Mouse (Mus musculus): Measurements from ENCODE around the gene Gm49383.

Gene Gm49383

DNA sequence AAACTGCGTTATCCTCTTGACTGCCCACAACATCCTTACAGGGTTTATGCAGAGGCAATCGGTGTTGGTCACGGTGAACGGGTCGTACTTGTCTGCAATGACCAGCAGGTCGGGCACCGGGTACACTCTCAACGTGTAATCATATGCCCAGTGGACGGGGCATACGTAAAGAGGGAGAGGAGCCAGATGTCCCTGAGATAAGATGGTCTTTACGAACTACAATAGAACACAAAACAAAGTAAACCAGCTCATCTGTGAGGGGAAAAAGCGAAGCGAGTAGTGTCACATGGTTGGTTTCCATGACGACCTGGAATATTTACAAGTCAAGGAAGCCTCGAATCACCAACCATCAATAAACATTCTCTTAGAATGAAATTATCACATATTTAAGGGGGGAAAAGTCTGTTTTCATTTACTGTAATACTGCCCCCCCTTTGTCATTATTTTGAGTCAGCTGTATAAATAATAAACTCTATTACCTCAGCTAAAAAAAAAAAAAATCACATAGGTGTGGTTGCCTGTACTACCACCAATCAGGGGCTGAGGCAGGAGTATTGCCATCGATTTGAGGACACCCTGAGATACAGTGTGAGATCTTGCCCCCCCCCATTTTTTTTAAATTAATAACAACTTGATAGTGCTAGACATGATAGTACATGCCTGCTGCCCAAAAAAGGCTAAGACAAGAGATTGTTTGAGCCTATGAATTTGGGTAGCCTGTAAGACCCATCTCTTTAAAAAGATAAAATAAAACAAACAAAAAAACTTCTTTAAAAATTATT, 7.3 kb upstream of the Gm49383 start, which contains the start of gene Gm49384:
Gene Gm49384 (minus strand): TSS at position 216 of the 782 bp plus-strand sequence.
- DNase-seq (ENCODE audit: low read depth, low spot score), result peak; percentile 43

DNA sequence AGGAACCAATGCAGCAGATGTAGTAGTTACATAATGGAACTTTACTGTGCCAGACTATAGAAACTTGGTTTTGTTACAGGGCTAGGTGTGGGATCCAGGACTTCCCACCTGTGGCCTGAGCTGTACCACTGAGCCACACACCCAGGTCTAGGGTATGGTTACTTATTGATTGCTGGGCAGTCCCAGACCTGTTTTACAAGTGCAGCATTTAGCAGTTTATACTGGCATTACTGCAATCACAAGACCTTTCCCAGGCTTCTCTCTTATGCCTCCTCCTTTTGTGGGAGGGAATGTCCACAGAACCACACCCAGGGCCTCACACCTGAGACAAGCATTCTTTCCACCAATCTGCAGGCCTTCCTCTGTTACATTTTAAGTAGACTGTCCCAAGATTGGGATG, 2.1 kb upstream of the Gm49383 start:
- no peak for DNase-seq (ENCODE audit: low read depth, low spot score)

DNA sequence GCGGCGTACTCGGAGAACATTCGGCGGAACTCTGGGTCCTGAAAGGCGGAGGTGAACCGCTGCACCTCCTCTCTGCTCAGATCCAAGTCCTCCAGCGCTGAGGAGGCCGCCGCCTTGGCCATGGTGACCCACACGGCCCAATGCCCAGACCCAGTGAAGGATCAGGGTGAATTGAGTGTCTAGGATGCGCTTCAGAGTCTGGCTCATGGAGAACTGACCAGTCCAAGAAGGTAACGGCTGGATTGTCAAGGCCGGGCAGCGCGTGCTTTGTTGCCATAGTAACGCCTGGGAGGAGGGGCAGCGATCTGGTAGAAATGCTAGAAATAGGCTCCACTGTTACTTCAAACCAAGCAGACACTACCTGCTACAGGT, 1.2 kb upstream of the Gm49383 start, which contains the start of gene Dnaaf2:
Gene Dnaaf2 (minus strand): TSS at position 266 of the 372 bp plus-strand sequence.
- DNase-seq (ENCODE audit: low read depth, low spot score), result no peak

DNA sequence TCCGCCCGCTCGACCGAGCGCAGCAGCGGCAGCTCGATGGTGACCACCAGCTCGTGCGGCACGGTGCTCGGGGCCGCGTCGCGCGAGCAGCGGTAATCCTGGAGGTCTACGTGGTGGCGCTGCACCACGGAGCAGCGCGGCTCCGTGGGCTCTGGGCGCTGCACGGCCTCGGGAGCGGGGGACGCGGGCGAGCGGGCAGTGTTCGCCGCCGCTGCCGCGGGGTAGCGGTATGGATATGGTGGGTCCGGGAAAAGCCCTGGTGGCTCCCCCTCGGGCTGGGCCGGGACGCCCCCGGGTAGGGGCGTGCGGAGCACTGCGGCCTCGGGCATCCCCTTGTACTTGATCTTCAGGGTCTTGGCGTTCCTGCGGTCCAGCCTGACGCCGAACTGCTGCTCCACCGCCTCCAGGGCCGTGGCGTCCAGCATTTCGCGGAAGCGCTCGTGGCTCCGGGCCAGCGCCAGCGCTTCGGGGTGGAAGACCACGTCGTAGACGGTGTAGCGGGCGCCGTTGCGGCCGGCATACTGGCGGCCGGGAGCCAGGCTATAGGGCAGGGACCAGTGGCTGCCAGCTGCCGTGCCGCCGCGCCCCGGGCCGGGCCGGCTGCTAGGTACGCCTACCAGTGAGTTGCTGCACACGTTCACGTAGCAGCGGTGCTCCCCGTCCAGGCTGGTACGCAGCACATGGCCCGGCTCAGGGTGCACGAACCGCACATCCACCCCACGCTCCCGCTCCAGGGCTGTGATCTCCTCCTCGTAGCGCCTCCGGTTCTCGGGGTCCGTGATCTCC, 667 bp upstream of the Gm49383 start:
- DNase-seq (ENCODE audit: low read depth, low spot score), result peak; percentile 79

DNA sequence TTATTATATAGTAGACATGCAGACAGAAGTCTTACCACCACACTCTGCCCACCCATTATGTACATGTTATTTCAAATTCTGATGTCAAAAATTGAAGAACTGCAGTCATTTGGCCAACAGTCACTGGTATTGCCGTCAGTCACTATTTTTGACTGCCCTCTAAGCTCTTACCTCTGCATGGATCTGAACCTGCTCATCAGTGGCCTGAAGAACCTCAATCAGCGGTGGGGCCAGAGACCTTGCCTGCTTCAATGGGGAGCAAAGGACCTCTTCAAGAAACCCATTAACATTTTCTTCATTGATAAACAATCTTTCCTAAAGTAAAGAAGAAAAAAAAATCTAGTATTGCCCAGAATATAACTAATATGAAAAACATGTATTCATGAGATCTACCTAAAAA, 4.3 kb downstream of the Gm49383 start:
- DNase-seq (ENCODE audit: low read depth, low spot score), result no peak

DNA sequence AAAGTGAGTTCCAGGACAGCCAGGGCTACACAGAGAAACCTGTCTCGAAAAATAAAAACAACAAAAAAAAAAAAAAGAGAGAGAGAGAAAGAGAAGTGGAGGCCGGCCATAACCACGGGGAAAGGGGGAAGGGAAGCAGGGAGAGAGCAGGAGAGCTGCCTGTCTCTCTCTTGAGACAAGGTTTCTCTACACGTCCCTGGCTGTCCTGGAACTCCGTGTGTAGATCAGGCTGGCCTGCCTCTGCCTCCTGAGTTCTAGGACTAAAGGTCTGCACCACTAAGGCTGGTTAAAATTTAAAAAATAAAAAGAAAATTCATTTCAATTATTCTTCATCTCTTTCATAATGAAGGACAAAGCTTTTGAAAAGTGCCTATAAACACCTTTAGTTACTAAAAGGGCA, 5.5 kb downstream of the Gm49383 start:
- no peak for DNase-seq (ENCODE audit: low read depth, low spot score)

DNA sequence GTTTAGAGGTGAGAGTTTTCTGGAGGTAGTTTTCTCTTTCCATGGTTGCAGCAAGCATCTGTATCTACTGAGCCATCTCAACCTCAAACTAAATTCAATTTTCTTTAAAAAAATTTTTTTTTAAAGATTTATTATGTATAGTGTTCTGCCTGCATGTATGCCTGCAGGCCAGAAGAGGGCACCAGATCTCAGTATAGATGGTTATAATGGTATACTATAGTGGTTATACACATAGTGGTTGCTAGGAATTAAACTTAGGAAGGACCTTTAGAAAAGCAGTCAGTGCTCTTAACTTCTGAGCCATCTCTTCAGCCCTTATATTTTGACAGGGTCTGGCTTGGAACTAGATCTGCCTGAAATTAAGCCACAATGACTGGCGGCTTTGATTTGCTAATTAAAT, 6.4 kb downstream of the Gm49383 start:
- DNase-seq (ENCODE audit: low read depth, low spot score), result peak; percentile 47

DNA sequence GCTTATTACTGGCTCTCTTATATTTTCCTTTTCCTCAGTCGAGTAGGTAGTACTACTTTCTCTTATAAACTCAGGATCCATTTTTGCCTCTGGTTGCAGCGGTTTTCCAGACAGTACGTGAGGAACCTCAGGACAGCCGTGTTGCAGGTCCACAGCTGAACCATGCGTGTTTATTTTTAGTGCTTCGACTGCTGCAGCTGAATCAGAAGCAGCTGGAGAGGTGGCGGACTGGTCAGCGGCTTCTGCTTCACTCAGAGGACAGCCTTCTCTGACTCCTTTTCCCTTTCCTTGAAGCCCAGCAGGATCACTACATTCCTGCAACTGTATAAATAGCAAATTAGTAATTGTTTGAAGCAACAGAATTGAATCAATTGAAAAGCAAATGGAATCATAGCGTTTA, 6.8 kb downstream of the Gm49383 start:
- DNase-seq (ENCODE audit: low read depth, low spot score), result no peak

DNA sequence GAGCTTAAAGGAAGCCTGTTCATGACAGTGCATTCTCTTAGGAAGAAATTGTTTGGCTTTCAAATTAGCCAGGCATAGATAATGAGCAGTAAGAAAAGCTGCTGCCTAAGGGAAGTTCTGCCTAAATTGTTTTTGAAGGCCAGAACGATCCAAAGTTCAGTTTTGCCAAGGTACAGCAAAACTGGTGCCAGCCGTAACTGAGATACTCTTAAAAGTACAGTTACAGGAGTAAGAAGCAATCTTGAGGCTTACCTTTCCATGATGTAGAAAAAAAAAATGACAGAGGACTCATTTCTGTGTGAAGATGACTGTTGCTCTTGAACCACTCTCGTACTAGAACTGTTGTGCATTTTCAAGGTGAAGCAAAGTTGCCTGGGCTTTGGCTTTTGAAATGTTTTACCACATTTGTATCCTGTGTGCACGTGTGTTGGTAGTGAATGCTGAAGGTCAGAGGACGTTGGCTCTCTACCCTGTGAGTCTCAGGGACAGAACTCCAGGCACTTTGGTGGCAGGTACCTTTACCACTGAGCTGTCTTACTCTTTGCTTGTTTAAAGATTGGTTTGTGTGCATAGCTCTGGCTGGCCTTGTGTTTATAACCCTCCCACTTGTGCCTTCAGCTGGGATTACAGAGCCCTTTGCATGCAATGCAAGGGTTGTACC, 10.0 kb downstream of the Gm49383 start:
- DNase-seq (ENCODE audit: low read depth, low spot score), result no peak

DNA sequence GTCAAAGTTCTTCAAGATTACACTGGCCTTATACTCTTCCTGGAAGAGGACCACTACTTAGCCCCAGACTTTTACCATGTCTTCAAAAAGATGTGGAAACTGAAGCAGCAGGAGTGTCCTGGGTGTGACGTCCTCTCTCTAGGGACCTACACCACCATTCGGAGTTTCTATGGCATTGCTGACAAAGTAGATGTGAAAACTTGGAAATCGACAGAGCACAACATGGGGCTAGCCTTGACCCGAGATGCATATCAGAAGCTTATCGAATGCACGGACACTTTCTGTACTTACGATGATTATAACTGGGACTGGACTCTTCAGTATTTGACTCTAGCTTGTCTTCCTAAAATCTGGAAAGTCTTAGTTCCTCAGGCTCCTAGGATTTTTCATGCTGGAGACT, 11.5 kb downstream of the Gm49383 start:
- DNase-seq (ENCODE audit: low read depth, low spot score), result no peak

DNA sequence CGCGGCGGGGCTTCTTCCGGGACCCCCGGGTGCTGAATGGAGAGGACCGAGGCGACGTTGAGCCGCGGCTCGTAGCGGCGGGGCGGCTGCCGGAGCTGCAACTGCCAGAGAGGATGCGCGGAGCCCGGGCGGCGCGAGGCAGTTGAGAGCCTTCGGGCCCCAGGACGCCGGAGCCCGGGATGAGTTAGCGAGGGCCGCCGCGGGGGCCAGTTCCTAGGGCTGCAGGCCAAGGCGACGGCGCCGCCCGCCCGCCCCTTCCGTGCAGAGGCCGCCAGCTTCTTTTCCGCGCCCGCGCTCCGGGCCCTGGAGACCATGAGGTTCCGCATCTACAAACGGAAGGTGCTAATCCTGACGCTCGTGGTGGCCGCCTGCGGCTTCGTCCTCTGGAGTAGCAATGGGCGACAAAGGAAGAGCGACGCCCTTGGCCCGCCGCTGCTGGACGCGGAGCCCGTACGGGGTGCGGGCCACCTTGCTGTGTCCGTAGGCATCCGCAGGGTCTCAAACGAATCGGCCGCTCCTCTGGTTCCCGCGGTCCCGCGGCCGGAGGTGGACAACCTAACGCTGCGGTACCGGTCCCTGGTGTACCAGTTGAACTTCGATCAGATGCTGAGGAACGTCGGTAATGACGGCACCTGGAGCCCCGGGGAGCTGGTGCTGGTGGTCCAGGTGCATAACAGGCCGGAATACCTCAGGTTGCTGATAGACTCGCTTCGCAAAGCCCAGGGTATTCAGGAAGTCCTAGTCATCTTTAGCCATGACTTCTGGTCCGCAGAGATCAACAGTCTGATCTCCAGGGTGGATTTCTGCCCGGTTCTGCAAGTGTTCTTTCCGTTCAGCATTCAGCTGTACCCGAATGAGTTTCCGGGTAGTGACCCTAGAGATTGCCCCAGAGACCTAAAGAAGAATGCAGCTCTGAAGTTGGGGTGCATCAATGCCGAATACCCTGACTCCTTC, 12.3 kb downstream of the Gm49383 start:
- no peak for DNase-seq (ENCODE audit: low read depth, low spot score)

DNA sequence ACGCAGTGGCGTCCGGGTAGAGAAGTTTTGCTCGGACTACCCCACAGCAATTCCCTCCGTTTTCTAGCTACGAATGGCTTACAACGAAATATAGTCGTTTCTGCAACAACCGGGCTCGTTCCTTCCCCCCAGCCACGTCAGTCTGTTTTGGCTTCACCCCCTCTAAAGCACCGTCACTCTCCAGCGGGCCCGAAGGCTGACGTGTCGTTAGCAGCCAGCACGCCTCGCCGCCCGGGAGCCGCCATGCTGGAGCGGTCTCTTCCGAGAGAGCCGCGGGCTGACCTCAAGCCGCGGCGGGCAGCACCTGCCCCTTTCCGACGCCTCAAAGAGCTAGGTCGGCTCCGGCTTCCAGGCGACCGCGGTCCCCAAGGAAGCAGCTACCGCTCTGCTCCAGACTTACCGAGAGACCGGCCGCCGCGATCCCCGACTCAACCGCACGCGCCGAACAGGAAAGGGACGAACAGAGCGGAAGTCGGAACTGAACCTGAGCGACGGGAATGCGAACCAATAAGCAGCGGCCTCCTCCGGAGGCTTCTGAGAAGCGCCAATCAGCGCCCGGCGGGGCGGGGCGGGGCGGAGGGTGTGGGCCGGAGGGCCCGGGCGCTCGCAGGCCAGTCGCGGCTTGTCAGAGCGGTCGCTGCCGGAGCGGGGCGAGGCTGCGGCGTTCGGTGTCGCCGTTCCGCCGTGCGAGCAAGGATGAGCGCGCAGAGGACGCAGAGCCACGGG, 13.2 kb downstream of the Gm49383 start, which contains the start of the genes Rpl36al and Mgat2:
Gene Rpl36al (minus strand): TSS at position 501 of the 726 bp plus-strand sequence.
Gene Mgat2 (plus strand): TSS at position 575 of the 726 bp plus-strand sequence.
- DNase-seq (ENCODE audit: low read depth, low spot score), result peak; percentile 98

DNA sequence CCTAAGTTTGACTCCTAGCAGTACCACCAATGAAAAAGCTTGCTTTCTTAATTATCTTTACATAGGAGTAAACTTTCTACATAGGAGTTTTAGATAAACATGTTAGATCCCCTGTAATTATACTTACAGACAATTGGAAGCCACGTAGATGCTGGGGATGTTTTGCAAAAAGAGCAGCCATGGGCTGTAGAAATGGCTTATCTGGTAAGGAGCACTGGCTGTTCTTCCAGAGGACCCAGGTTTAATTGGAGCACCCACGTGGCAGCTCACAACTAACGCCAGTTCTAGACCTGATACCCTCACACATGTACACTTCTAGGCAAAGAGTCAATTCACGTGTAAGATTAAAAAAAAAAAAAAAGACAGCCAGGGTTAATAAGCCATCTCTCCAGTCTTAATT, 15.1 kb downstream of the Gm49383 start:
- DNase-seq (ENCODE audit: low read depth, low spot score), result no peak

DNA sequence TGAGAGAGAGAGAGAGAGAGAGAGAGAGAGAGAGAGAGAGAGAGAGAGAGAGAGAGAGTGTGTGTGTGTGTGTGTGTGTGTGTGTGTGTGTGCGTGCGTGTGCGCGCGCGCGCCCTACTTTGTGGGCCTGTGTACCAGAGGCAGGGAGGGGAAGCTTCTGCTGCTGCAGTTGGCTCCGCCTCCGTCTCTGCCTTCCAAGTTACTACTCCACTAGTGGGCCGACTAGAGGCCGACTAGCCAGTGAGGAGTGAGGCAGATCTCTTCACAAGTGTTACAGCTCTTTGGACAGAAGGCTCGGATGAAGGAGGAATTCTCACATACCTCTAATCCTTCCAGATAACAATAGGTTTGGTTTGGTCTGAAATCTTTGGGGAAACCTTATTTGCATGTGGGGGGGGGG, 17.5 kb downstream of the Gm49383 start:
- no peak for DNase-seq (ENCODE audit: low read depth, low spot score)

DNA sequence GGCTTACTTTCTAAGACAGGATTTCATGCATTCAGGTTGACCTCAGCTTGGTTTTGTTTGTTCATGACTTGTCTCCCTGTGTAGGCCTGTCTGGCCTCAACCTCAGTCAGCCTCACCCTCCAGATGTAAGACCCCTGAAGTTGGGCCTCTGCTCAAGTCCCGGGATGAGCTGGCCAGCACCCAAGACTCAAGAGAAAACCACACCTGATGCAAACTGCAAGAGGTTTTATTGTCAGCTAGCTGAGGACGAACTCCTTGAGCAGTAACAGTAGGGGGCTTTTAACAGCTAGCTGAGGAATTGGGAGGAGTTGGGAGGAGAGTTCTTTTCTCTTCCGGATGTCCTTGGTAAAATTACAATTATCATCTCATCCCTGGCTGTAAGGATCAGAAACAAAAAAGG, 19.4 kb downstream of the Gm49383 start:
- DNase-seq (ENCODE audit: low read depth, low spot score), result no peak

DNA sequence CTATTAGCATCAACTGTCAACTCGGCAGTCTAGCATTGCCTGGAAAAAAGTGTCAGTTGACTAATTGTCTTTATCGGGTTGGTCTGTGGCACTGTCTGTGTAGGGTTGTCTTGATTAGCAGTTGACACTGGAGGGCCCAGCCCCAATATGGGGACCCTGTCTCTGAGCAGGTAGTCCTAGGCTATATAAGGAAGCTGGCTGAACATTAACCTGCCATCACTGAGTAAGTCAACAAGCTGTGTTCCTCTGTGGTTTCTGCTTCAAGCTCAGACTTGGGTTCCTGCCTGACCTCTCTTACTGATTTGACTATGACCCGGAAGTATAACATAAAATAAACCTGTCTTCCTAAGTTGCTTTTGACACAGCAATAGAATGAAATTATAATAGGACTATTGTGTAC, 20.9 kb downstream of the Gm49383 start:
- no peak for DNase-seq (ENCODE audit: low read depth, low spot score)

DNA sequence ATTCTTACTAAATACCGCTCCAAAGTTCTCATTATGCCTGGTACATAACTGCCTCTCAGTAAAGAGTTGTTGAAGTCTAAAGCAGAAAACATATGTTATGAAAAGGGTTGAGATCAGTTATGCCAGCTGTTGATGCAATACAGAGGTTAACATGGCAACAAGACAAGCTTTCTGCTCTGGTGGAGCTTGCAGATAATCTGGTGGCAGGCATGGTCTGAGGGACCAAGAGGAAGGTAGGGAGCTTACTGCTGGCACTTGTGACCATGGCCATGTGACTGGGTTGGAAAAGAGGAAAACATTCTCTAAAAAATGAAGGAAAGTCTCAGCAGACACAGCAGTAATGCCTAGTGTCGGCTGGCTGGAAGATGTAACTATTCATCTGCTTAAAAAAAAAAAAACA, 25.6 kb downstream of the Gm49383 start:
- DNase-seq (ENCODE audit: low read depth, low spot score), result no peak

DNA sequence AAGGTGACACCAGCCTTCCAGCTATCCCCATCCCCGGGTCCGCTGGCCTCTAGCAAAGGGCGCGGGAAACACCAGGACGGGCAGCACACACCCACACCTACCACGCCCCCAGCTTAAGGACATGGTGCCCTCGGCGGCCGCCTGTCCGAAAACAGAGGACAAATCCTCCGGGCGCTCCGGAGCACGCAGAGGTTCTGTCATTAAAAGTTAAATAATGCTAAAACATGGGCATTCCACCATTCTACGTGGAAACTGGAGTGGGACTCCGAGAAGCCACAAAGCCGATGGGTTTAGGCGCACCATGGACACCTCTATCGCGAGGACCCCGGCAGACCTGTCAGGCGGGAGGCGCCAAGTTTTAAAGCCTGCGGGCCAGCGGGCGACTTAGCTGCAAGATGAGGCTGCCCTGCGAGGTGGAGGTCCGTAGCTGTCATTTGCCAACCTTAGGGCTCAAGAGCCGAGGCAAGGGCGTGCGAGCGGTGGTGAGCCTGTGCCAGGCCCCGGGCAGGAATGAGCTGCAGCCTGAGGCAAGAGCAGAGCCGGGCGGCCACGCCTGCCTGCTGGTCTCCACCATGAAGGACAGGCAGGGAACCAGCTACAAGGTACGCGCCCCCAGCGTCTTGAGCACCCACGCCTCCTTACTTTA, 28.3 kb downstream of the Gm49383 start, which contains the start of gene Lrr1:
Gene Lrr1 (plus strand): TSS at position 354 of the 646 bp plus-strand sequence.
- DNase-seq (ENCODE audit: low read depth, low spot score), result peak; percentile 86

DNA sequence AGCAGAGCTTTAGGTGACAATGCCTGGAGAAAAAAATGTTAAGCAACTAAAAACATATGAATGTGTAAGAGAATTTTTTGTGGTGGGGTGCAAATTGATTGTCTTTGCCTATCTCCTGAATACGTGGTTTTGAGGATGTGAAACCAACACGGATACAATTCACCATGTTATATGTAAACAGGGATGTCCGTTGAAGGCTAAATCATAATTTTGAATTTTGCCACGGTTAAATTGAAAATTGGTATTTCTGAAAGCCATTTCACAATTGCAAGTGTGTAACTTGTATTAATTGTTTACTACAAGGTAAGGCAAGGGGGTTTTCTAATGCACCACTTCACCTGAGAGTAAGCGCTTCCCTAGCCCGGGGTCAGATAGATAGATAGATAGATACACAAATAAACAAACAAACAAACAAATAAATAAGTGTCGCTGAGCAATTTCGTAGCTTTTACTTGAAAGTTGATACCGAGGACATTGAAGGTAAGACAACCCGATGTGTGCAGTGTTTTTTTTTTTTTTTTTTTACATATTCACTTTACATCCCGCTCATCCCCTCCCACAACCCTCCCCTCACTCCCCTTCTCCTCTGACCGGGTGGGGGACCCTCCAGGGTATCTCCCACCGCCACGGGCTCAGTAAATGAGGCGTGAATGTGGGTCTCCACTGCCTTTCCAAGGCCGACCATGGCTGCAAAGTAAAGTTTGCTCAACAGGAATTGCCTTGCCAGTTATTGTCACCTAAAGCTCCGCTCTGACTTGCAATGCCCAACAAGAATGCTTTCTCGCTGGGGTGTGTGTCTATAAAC, 29.0 kb downstream of the Gm49383 start:
- no peak for DNase-seq (ENCODE audit: low read depth, low spot score)

All from CD4-positive helper T cell, adult 2 months (primary cell).